Mouse (Mus musculus): ENCODE data around the gene Stpg3.

GRCm38 (mm10) chr2:25194006-25194405 lies 20.4 kb downstream of the Stpg3 start:
- TF ChIP-seq CTCF (IDR thresholded peaks at IDR 0.05; ENCODE audit: control insufficient read depth, insufficient read depth, low read length) (no peak), POLR2A (IDR thresholded peaks at IDR 0.05; ENCODE audit: borderline replicate concordance, control insufficient read depth, low read depth, low read length) (no peak)
